Mouse (Mus musculus): ENCODE results near the gene Mymk.

- TF ChIP-seq POLR2A (IDR thresholded peaks at IDR 0.05; ENCODE audit: borderline replicate concordance, control insufficient read depth, low read depth, low read length) = no peak
- TF ChIP-seq CTCF (IDR thresholded peaks at IDR 0.05; ENCODE audit: control insufficient read depth, insufficient read depth, low read length) = no peak
These were observed 11.9 kb upstream of the Mymk start for GRCm38 (mm10) chr2:27083761-27084475.
